8 mouse cellular contexts compared by ENCODE assay signal in the genomic region with DNA sequence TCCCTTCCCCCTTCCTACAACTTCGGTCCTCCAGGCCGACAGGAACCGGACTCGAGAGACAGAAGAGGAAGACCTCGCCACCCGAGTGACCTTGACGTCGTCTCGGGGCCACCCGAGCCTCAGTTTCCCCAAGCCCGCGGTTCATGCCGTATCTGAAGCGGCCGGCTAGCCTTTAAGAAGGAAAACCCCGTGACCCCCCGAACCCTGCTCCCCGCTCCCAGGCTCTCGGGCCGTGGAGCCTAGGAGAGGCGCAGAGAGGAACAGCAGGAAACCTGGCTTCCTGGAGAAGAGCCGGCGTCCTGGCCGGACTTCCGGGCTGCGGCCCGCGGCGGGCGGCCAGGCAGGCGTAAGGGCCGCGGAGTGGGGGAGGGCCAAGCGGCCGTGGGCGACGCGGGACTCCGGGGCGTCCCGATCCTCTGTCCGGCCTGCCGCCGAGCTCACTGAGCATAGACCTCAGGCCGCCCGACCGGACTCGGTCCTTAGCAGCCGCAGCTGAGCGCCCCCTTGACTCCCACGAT. TPM values are rescaled to one million over a fixed set of nuclear protein-coding genes. Genes with fewer than 3 reads are reported as not detected.
DNase-seq lines count a peak whose midpoint lies in the region; ATAC-seq and TF ChIP-seq lines count a peak whose summit lies in the region.

No protein-coding gene starts in this region.

- TF ChIP-seq POLR2A in CH12.LX (IDR thresholded peaks at IDR 0.05; ENCODE audit: low read depth, low read length): no peak

- in situ Hi-C loops in CH12.LX (cut with MboI; ENCODE audit: low pct_ligation_motif_present, low pct_unique_long_range_greater_than_20kb, low sequenced_read_pairs): no loop called here

- DNase-seq in heart, adult 8-10 months (ENCODE audit: low spot score): no peak
- peak; percentile 29 for DNase-seq in CH12.LX (ENCODE audit: extremely low read depth)
- peak; percentile 43 for DNase-seq in liver, embryonic 11.5 days (ENCODE audit: low spot score)
- DNase-seq in right cerebral cortex, adult 2 months (ENCODE audit: low spot score in 2 of 2): no peak
- DNase-seq in layer of hippocampus, adult 8-10 months (ENCODE audit: low spot score in 2 of 2): no peak

- peak overlapping the region; percentile 91 for H3K4me2 ChIP-seq in heart, embryonic 11.5 days
- H3K4me2 ChIP-seq in CH12.LX (ENCODE audit: insufficient read depth, low read depth, poor library complexity, severe bottlenecking): no peak overlapping the region; the same call in 1 of the 2 replicates
- peak overlapping the region; percentile 98 for H3K4me2 ChIP-seq in liver, embryonic 11.5 days

- TF ChIP-seq EP300 in CH12.LX (IDR thresholded peaks at IDR 0.05; ENCODE audit: low read length): no peak

- peaks cover 39% of the 10 kb centered on the region for H3K4me1 ChIP-seq in heart, embryonic 11.5 days (ENCODE audit: control insufficient read depth, insufficient read depth, low read length)
- H3K4me1 ChIP-seq in CH12.LX (ENCODE audit: control insufficient read depth in 1 of 2, insufficient read depth in 2 of 2): peaks cover 12 to 59% of the 10 kb centered on the region in 2 experiments
- peaks cover 48% of the 10 kb centered on the region for H3K4me1 ChIP-seq in liver, embryonic 11.5 days (replicated peaks; ENCODE audit: control insufficient read depth, insufficient read depth, low read length)

- no peaks in the 10 kb centered on the region for H3K36me3 ChIP-seq in heart, embryonic 11.5 days (ENCODE audit: control insufficient read depth, insufficient read depth, low read length)
- peaks cover 4 to 28% of the 10 kb centered on the region in 2 experiments for H3K36me3 ChIP-seq in CH12.LX (replicated peaks in 1 of 2; ENCODE audit: control insufficient read depth in 1 of 2, insufficient read depth in 1 of 2, low read length in 1 of 2)
- 0 out of 2 replicates have a peak, but pooled peaks cover 3% of the 10 kb centered on the region for H3K36me3 ChIP-seq in liver, embryonic 11.5 days (ENCODE audit: control insufficient read depth, insufficient read depth, low read length)

- no peaks in the 10 kb centered on the region for H3K9me3 ChIP-seq in heart, embryonic 11.5 days (replicated peaks; ENCODE audit: control insufficient read depth, low read length)
- H3K9me3 ChIP-seq in CH12.LX (replicated peaks; ENCODE audit: low read length): no peaks in the 10 kb centered on the region
- no peaks in the 10 kb centered on the region for H3K9me3 ChIP-seq in liver, embryonic 11.5 days (ENCODE audit: control insufficient read depth, low read length)

- no peak for TF ChIP-seq CTCF in CH12.LX (conservative IDR thresholded peaks at IDR 0.05 in 1 of 2, IDR thresholded peaks at IDR 0.05 in 1 of 2; ENCODE audit: low read depth in 2 of 2, low read length in 2 of 2)

- ATAC-seq in heart, embryonic 11.5 days (replicated peaks; ENCODE audit: insufficient number of reproducible peaks, low FRiP score, low TSS enrichment): peak; percentile 67
- peak; percentile 22 for ATAC-seq in erythroid progenitor cell, adult 5-6 weeks (replicated peaks; ENCODE audit: low FRiP score, poor library complexity, severe bottlenecking)
- peak; percentile 59 for ATAC-seq in liver, embryonic 11.5 days (replicated peaks; ENCODE audit: low FRiP score)
- ATAC-seq in neutrophil, adult 5-6 weeks (ENCODE audit: extremely low read depth, insufficient number of reproducible peaks, low FRiP score, poor library complexity, severe bottlenecking): peak; percentile 2; the same call in 1 of the 2 replicates

- peak overlapping the region; percentile 91 for H3K4me3 ChIP-seq in heart, embryonic 11.5 days (ENCODE audit: low read depth, low read length)
- H3K4me3 ChIP-seq in CH12.LX (replicated peaks in 1 of 3; ENCODE audit: low read depth in 2 of 3, low read length in 2 of 3, poor library complexity in 1 of 3): peak overlapping the region; percentile 89 to 98 (median 91)
- H3K4me3 ChIP-seq in liver, embryonic 11.5 days (ENCODE audit: low read depth, low read length): peak overlapping the region; percentile 86

- under 1% methylated on average over 49 of the region's 51 CpGs for WGBS in heart, embryonic 11.5 days (ENCODE audit: insufficient replicate concordance)
- WGBS in liver, embryonic 11.5 days: under 1% methylated on average over 50 of the region's 51 CpGs

- peak overlapping the region; percentile 98 for H3K27ac ChIP-seq in heart, embryonic 11.5 days (ENCODE audit: low read depth, low read length)
- peak overlapping the region; percentile 89 for H3K27ac ChIP-seq in CH12.LX (ENCODE audit: insufficient read depth, low read depth)
- peak overlapping the region; percentile 91 for H3K27ac ChIP-seq in liver, embryonic 11.5 days (ENCODE audit: low read depth, low read length)

- peak overlapping the region; percentile 100 for H3K9ac ChIP-seq in heart, embryonic 11.5 days (ENCODE audit: low read depth, low read length)
- H3K9ac ChIP-seq in CH12.LX (ENCODE audit: insufficient read depth, low read depth): peak overlapping the region; percentile 99
- peak overlapping the region; percentile 92 for H3K9ac ChIP-seq in liver, embryonic 11.5 days (ENCODE audit: low read depth, low read length)

- H3K79me2 ChIP-seq in CH12.LX (replicated peaks; ENCODE audit: control insufficient read depth, extremely low read depth, insufficient read depth, poor library complexity, severe bottlenecking): peaks cover 52% of the 10 kb centered on the region

- no peaks in the 10 kb centered on the region for H3K27me3 ChIP-seq in heart, embryonic 11.5 days (ENCODE audit: control insufficient read depth, insufficient read depth, low read length)
- no peaks in the 10 kb centered on the region for H3K27me3 ChIP-seq in CH12.LX (replicated peaks)
- H3K27me3 ChIP-seq in liver, embryonic 11.5 days (replicated peaks; ENCODE audit: control insufficient read depth, insufficient read depth, low read length): no peaks in the 10 kb centered on the region

- dilution Hi-C loops in CH12.LX (cut with MboI; ENCODE audit: extremely low pct_ligation_motif_present, extremely low pct_unique_long_range_greater_than_20kb, low sequenced_read_pairs): no loop called here

- no peak for TF ChIP-seq RAD21 in CH12.LX (IDR thresholded peaks at IDR 0.05; ENCODE audit: low read depth, low read length)

RNA-seq across cellular contexts. Expression of gene Arf1, which starts 0.4 kb away (rescaled TPM):
- polyA plus RNA-seq in heart, embryonic 11.5 days (2014; fragmentation: Nextera tagmentation; extraction: Ambion mirVana): 575 and 646 TPM in 2 replicates
- 100 to 1,000 TPM; 261 to 279 (median 274) TPM for total RNA-seq in heart, adult 8-10 months (2022)
- total RNA-seq in CH12.LX (2012; rRNA removed) (509 and 590 TPM in 2 replicates), CH12.LX (2014; rRNA removed) (475 and 498 TPM in 2 replicates)
- polyA plus RNA-seq in CH12.LX (2012; ENCODE audit: insufficient read length, low read depth): 680 and 733 TPM in 2 replicates
- total RNA-seq in erythroid progenitor cell, adult 5-6 weeks (2015; ENCODE audit: low replicate concordance): 118 and 138 TPM in 2 replicates
- 107 and 109 TPM in 2 replicates for total RNA-seq in erythroid progenitor cell, adult 5-6 weeks (2017; ENCODE audit: low replicate concordance)
- 505 and 548 TPM in 2 replicates for polyA plus RNA-seq in liver, embryonic 11.5 days (2014; fragmentation: Nextera tagmentation; extraction: Ambion mirVana)
- 210 and 259 TPM in 2 replicates for total RNA-seq in neutrophil, adult 5-6 weeks (2017)
- total RNA-seq in layer of hippocampus, adult 8-10 months (2022): 100 to 1,000 TPM; 479 to 502 (median 488) TPM

RNA-seq across cellular contexts. Expression of gene 2310033P09Rik, which starts 19.5 kb away (rescaled TPM):
- 23.7 and 24.5 TPM in 2 replicates for polyA plus RNA-seq in heart, embryonic 11.5 days (2014; fragmentation: Nextera tagmentation; extraction: Ambion mirVana)
- total RNA-seq in heart, adult 8-10 months (2022): 10 to 100 TPM in 3 of 4 experiments, 1 to 10 TPM in 1; 9.8 to 12.9 (median 10.6) TPM
- 15.3 and 18.2 TPM in 2 replicates for total RNA-seq in CH12.LX (2012; rRNA removed)
- total RNA-seq in CH12.LX (2014; rRNA removed): 7.9 and 8.6 TPM in 2 replicates
- 44.1 and 50.2 TPM in 2 replicates for polyA plus RNA-seq in CH12.LX (2012; ENCODE audit: insufficient read length, low read depth)
- total RNA-seq in erythroid progenitor cell, adult 5-6 weeks (2015; ENCODE audit: low replicate concordance): 12.6 and 13.4 TPM in 2 replicates
- 17.5 and 20.0 TPM in 2 replicates for total RNA-seq in erythroid progenitor cell, adult 5-6 weeks (2017; ENCODE audit: low replicate concordance)
- 38.4 and 41.3 TPM in 2 replicates for polyA plus RNA-seq in liver, embryonic 11.5 days (2014; fragmentation: Nextera tagmentation; extraction: Ambion mirVana)
- 12.0 and 14.5 TPM in 2 replicates for total RNA-seq in neutrophil, adult 5-6 weeks (2017)
- total RNA-seq in layer of hippocampus, adult 8-10 months (2022): 10 to 100 TPM; 18.9 to 24.8 (median 22.0) TPM

RNA-seq across cellular contexts. Expression of gene Mrpl55, which starts 25.4 kb away (rescaled TPM):
- 98.5 and 102 TPM in 2 replicates for polyA plus RNA-seq in heart, embryonic 11.5 days (2014; fragmentation: Nextera tagmentation; extraction: Ambion mirVana)
- 100 to 1,000 TPM; 100 to 119 (median 114) TPM for total RNA-seq in heart, adult 8-10 months (2022)
- total RNA-seq in CH12.LX (2012; rRNA removed) (74.4 and 80.4 TPM in 2 replicates), CH12.LX (2014; rRNA removed) (81.1 and 92.9 TPM in 2 replicates)
- 72.0 and 88.2 TPM in 2 replicates for polyA plus RNA-seq in CH12.LX (2012; ENCODE audit: insufficient read length, low read depth)
- total RNA-seq in erythroid progenitor cell, adult 5-6 weeks (2015; ENCODE audit: low replicate concordance): 3.4 and 8.6 TPM in 2 replicates
- 18.7 and 49.0 TPM in 2 replicates for total RNA-seq in erythroid progenitor cell, adult 5-6 weeks (2017; ENCODE audit: low replicate concordance)
- polyA plus RNA-seq in liver, embryonic 11.5 days (2014; fragmentation: Nextera tagmentation; extraction: Ambion mirVana): 104 and 106 TPM in 2 replicates
- 16.1 and 17.1 TPM in 2 replicates for total RNA-seq in neutrophil, adult 5-6 weeks (2017)
- 10 to 100 TPM; 31.2 to 40.8 (median 36.1) TPM for total RNA-seq in layer of hippocampus, adult 8-10 months (2022)

RNA-seq across cellular contexts. Expression of gene Guk1, which starts 35.7 kb away (rescaled TPM):
- 121 and 125 TPM in 2 replicates for polyA plus RNA-seq in heart, embryonic 11.5 days (2014; fragmentation: Nextera tagmentation; extraction: Ambion mirVana)
- total RNA-seq in heart, adult 8-10 months (2022): 100 to 1,000 TPM; 112 to 142 (median 128) TPM
- 148 and 149 TPM in 2 replicates for total RNA-seq in CH12.LX (2012; rRNA removed)
- total RNA-seq in CH12.LX (2014; rRNA removed): 130 and 148 TPM in 2 replicates
- 111 and 139 TPM in 2 replicates for polyA plus RNA-seq in CH12.LX (2012; ENCODE audit: insufficient read length, low read depth)
- total RNA-seq in erythroid progenitor cell, adult 5-6 weeks (2015; ENCODE audit: low replicate concordance): 20.5 and 24.3 TPM in 2 replicates
- total RNA-seq in erythroid progenitor cell, adult 5-6 weeks (2017; ENCODE audit: low replicate concordance): 14.2 and 30.1 TPM in 2 replicates
- 131 and 134 TPM in 2 replicates for polyA plus RNA-seq in liver, embryonic 11.5 days (2014; fragmentation: Nextera tagmentation; extraction: Ambion mirVana)
- total RNA-seq in neutrophil, adult 5-6 weeks (2017): 19.0 and 26.8 TPM in 2 replicates
- 100 to 1,000 TPM; 135 to 149 (median 141) TPM for total RNA-seq in layer of hippocampus, adult 8-10 months (2022)

RNA-seq across cellular contexts. Expression of gene Gjc2, which starts 44.6 kb away (rescaled TPM):
- 0.11 TPM in 1 of 2 replicates, not detected in the other for polyA plus RNA-seq in heart, embryonic 11.5 days (2014; fragmentation: Nextera tagmentation; extraction: Ambion mirVana)
- under 1 TPM; 0.62 to 0.82 (median 0.63) TPM for total RNA-seq in heart, adult 8-10 months (2022)
- total RNA-seq in CH12.LX (2012; rRNA removed): 0.08 TPM in 1 of 2 replicates, not detected in the other
- total RNA-seq in CH12.LX (2014; rRNA removed): 0.13 TPM in 1 of 2 replicates, not detected in the other
- not detected in 2 replicates for polyA plus RNA-seq in CH12.LX (2012; ENCODE audit: insufficient read length, low read depth)
- not detected in 2 replicates for total RNA-seq in erythroid progenitor cell, adult 5-6 weeks (2015; ENCODE audit: low replicate concordance)
- total RNA-seq in erythroid progenitor cell, adult 5-6 weeks (2017; ENCODE audit: low replicate concordance): not detected in 2 replicates
- 0.07 TPM in 1 of 2 replicates, not detected in the other for polyA plus RNA-seq in liver, embryonic 11.5 days (2014; fragmentation: Nextera tagmentation; extraction: Ambion mirVana)
- not detected in 2 replicates for total RNA-seq in neutrophil, adult 5-6 weeks (2017)
- 10 to 100 TPM; 11.8 to 15.9 (median 12.5) TPM for total RNA-seq in layer of hippocampus, adult 8-10 months (2022)

Comparison
In these comparisons a context has a peak if more than half of its experiments do, and no peak if none do; other contexts are left out.
1. ATAC-seq: peak in every context shown above with its lines; median percentile 67 in heart, embryonic 11.5 days; 59 in liver, embryonic 11.5 days; 22 in erythroid progenitor cell, adult 5-6 weeks; 2 in neutrophil, adult 5-6 weeks.
2. DNase-seq: peak in CH12.LX (single experiment) and liver, embryonic 11.5 days (single experiment); none in heart, adult 8-10 months (single experiment), right cerebral cortex, adult 2 months (0 of 2) and layer of hippocampus, adult 8-10 months (0 of 2).
3. Peak in every context shown above with its lines, with median percentiles within 50 percentile points of each other: H3K27ac ChIP-seq, H3K4me3 ChIP-seq and H3K9ac ChIP-seq.